Mouse (Mus musculus) ovary, postnatal 10 days (tissue): ENCODE data around the gene Kcnd3.

Source experiments
- DNase-seq: peaks from one replicate; pipeline ENCODE4 v3.0.0; 2022; ENCODE audit warnings: low spot score

The Kcnd3 gene

DNA sequence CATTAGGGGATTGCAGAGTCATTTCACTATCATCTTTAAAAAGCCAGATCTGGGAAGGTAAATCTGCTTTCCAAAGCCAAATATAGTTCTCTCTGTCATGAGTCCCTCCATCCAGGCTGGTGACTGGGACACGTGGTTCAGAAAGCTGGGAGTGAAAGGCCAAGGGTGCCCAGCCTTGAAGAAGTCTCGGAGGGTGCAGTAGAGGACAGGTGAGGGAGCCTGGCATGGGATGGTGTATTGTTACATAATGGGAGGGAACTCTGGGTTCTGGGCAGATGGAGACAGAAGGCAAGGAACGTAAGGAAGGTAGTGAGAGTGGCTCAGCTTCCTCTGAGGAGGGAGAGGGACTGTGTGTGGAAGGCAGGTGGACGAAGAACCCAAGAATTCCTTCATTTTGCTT lies 5.5 kb downstream of the Kcnd3 start:
- no peak for DNase-seq

DNA sequence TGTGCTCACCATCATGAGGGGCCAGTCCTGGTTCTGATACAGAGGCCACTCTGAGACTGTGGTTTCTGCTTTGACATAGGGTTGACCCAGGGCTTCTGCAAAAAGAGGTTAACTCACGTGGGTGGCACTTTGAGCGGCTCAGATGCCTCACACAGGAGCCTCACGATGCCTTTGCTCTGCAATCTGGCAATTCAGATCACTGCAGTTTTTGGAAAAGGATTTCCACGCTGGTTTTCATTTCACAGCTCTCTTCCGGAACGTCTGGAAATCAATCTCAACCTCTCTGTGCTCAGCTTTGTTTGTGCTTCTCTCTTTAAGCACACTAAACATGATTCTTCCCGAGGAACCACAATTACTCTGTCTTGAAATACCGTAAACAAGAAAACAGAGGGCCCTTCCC lies 14.4 kb downstream of the Kcnd3 start:
- DNase-seq, result no peak

DNA sequence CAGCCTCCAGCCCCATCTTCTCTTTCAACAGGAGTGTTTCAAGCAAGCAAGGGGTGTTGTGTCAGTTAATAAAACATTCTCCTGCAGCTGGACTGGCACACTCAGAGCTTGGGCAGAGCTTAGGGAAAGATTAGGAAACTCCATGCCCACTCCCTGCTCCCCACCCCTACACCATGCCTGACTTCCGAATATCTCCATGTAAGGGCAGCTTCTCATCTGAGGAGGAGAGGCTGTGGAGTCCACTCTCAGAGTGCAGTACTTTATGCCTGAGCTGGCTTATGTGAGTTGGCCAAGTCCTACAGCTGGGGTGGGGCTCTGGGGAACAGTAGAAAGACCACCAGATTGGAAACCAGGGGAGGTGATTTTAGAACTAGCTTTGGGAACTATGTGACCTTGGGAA lies 20.4 kb downstream of the Kcnd3 start:
- DNase-seq, result no peak

DNA sequence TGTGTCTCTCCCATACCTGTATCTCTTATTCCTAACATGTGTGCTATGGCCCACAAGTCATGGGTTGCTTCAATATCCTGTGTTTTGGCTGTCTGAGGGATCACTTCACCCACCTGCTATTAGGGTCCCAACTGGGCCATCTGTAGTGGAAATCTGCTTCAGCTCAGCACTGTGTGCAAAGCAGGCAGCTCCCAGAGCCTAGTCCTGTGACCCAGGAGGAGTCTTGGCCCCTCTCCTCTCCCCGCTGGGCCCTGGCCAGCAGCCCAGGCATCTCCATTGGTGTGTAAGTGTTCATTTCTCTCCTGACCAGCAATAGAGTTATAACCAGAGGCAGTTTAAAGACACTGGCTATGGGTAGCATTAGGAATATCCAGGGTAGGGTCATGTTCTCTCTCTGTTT lies 24.3 kb downstream of the Kcnd3 start:
- no peak for DNase-seq

DNA sequence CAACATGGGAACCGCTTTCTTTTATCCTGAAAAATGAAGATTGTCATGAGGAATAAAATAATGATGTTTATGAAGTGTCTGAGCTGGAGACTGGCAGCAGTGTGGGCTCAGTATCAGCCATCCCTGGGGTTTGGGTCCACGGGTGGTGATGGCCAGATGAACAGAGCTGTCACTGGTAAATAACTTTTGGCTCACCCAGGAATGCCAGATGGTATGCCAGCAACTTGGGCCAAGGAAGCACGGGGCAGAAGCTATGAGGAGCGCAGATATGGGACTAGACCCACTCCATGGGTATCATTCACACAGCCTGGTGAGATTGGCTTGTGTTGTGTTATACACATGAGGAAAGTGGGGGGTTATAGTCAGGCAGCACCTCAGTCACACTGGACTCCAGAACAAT lies 26.7 kb downstream of the Kcnd3 start:
- DNase-seq, result no peak

DNA sequence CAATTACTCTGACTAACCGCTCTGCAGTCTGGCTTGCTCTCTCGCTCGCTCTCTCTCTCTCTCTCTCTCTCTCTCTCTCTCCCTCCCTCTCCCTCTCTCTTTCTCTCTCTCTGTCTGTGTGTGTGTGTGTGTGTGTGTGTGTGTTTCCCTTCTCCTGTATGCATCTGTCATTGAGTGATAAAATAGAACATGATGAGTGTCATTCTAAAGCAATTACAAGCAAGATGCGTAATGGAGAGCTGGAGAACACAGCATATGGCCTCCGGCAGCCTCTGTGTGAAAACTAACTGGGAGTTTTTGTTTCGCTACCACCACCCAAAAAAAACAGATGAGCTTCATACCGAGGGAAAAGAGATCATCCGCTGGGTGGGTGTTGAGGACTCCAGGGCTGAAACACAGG lies 29.3 kb downstream of the Kcnd3 start:
- no peak for DNase-seq

DNA sequence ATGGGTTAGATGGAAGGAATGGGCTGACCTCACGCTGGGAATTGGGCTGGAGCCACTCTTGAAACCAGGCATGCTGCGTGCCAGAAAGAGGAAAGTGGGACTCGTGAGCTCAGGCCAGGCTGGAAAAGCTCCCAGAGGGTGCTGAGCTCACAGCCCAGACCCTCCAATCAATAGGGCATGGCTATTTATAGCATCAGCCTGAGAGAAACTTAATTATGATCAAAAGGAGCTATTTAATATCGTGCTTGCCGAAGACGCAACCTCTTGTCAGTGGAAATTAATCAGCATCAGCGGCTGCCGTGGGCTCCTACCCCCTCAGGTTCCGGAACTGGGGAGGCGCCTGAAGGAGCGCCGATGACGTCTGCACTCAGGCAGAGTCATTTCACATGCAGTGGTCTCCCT lies 31.5 kb downstream of the Kcnd3 start:
- no peak for DNase-seq

DNA sequence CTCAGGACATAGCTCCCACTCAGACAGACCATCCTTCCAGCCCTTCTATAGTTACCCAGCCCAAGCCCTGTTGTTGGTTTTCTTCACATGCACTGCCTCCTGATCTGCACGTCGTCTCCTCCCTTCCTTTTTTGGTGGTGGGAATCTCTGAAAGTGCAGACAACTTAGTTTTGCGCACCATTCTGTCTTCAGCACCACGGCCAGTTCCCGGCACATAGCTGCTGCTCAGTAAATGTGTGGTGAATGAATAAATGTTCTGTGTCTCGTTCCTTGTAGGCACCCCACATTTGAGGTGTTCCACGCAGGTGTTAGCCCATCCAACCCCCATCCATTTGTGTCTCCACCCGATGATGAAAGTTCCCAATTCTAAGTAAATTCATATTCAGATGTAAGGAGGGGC lies 35.0 kb downstream of the Kcnd3 start:
- no peak for DNase-seq

DNA sequence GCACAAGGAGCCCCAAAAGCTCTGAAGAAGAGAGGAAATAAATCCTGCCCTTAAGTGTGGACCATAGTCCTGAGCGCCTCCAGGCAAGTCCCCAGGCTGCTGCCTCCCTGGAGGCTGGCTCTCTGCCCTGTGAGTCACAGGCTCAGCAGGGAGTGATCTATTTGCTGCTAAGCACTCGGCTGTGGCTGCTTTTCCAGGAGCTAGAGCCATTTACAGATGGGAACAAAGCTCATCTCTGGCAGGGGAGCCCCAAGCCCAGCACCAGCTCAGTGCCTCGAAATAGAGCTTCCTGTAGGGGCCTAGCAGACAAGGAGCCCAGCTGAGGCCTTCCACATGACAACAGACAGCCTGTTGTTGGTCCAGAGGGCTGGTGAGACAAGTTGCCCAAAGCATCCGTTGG lies 37.5 kb downstream of the Kcnd3 start:
- DNase-seq, result no peak

DNA sequence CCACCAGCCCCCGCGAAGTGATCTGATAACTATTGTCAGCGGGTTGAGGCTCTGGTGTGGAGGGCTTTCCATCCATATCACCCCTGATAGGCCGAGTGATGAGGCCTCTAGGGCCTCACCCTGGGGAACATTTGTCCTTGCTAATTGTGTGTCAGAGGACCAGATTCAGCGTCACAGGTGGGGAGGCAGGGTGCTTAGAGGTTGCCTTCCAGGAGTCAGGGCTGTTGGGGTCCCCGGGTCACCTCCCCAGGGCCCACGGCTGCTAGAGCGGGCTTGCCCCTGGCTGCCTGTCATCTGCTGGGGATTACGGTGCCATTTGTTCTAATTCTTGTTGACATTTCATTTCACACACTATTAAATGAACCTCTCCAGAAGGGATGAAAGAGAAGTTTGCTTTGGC lies 42.8 kb downstream of the Kcnd3 start:
- DNase-seq, result no peak

DNA sequence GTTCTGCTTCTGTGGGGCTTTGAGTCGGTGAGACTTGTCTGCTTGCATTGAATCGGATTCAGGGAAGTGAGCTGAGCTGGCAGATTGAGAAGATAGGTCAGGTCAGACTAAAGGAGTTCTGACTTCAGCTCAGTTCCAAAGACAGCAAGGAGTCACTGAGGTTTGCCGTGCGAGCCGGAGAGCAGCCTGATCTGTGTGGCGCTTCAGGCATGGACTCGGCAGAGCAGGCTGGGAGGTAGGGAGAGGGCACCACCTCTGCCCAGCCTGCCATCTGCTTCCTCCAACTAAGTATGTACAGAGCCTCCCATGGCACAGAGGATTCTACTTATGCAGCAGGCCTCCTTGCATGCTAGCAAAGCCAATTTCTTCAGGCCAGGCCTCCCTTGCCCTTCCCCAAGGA lies 44.1 kb downstream of the Kcnd3 start:
- no peak for DNase-seq

DNA sequence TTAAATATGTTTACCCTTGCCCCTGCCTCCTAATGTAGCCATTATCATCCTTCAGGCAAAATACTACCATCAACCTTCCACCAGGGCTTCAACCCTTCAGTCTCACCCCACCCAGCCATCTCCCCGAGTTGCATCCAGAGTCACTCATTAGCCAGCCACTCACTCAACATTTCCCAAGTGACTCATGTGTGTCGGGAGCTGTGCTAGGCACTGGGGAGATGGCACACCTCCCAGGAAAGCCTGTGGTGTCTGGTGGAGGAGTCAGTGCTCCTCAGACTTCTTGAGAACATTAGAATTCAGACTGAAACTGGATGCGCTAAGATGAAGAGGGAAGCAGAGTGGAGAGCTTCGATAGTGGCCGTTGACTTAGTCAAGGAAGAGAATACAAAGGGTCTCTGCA lies 44.8 kb downstream of the Kcnd3 start:
- no peak for DNase-seq

DNA sequence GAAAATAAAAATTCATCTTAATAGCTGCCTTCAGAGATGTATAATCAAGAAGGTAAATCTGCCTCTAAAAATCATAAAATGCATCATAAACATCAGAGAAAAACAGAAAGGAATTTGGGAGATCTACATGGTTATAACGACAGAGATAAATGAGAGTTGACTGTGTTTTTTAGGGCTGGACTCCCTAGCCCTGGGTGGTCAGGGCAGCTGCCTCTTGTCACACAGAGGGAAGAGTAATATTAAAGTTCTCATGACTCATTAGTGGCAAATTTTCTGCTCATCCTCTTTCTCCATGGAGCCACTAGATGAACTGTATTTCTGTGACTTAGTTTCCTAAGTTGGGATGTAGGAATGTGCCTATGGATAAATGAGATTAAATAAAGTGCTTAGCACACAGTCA lies 48.9 kb downstream of the Kcnd3 start:
- no peak for DNase-seq

DNA sequence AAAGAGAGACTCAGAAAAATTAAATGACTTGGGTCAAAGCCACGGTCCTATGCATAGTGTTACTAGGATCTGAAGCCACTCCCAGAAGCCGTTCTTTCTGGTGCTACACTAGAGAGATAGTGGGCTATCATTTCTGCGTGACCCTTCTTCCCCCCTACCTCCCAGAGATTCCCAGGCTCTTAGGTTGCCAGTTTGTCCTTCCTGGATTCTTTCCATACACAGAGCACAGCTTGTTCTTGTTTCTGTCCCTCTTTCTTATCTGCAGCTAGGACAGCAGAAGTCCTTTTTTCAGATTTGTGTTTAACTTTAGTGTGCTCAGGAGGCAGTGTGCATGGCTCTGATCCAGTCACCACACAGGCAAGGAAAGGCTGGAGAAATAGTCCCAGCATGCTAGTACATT lies 52.1 kb downstream of the Kcnd3 start:
- DNase-seq, result no peak

DNA sequence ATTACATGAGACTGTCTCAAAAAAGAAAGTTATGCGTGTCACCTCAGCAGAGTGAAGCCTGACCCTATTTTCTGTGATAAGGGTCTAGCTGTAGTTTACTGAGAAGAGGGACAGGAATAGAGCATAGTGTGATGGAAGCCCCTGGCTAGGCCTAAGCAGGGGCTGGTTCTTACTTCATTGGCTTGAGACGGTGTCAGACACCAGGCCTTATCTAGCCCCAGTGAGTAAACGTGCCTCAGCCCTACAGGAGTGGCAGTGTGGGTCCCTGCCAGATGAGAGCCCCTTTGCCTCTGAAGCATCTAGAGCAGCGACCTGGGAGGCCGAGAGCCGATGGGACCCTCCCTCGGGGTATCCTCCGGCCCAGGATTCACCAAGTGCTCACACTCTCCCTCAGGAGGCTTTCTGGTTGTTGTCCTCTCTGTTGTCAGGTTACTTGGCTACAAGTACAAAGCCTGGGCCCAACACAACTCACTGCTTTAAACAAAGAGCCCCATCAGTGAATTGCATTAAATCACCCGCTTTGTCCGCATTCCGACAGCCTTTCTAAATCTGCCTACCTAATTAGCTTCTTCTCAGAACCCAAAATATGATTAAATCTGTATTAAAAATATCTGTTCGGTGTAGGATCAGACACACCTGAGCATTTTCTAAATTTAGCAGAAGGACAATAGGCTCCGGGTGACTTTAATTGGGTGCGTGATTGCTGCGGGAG lies 53.2 kb downstream of the Kcnd3 start:
- DNase-seq, result no peak

DNA sequence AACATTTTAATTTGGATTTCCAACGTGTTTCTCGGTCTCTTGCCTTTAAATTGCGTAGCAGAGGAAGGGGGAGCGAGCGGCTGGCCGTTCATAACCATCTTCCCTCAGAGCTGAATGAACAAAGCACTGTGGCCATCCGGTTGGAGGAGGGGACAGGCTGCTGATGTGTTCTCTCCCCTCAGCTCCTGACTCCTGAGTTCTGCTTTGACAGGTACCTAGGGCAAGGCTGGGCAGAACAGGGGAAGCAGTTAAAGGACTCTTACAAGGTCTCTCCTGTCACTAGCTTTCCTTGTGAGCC lies 53.7 kb downstream of the Kcnd3 start:
- DNase-seq, result no peak

DNA sequence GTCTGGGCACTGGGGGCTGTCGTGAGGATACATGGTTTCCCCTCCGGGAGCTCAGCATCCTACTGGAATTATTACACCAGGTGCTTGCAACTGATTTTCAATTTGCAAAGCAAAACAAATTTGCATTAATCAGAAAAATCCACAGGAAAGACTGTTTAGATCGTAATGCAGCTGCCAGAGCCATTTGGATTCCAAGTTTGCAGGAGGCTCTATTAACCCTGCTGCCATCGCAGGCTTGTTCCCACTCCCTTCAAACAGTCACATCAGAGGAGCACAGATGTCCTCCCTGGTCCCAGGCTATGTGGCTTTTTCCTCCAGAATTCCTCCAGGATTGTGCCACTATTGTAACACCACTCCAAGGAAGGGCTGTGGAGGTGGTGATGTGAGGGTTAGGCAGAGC lies 54.5 kb downstream of the Kcnd3 start:
- DNase-seq, result no peak

DNA sequence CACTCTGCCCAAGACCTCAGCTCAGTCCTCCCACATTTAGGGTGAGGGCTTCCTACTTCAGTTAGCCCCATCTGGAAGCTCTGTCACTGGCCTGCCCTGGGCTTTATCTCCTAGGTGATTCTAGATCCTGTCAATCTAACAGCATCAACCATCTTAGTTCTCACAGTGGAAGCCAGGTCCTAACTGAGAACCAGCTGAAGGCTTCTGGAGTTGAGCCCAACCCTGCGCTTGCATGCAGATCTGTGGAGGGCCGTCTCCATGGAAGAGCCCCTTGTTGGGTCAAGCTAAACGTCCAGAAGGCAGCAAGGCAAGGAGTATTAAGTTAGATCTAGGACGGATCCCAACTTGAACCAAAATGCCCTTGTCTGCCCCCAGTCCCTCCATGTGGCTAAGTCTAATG lies 57.2 kb downstream of the Kcnd3 start:
- no peak for DNase-seq

DNA sequence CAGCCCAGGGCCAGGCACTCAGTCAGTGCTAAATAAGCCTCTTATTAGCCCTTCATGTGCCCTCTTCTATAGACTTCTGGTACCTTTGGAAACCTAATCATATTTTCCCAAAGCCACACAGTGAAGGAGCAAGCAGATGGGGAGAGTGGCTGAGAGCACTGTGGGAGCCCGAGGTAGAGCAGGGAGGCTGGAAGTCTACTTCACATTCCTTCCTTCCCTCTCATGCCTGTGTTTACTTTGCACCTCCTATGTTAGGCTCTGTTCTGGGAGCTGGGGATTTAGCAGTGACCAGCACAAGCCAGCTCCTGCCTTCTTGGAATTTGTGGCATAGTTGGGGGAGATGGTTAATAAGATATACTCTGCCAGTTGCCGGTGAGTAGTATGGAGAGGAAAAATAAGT lies 59.7 kb downstream of the Kcnd3 start:
- no peak for DNase-seq

DNA sequence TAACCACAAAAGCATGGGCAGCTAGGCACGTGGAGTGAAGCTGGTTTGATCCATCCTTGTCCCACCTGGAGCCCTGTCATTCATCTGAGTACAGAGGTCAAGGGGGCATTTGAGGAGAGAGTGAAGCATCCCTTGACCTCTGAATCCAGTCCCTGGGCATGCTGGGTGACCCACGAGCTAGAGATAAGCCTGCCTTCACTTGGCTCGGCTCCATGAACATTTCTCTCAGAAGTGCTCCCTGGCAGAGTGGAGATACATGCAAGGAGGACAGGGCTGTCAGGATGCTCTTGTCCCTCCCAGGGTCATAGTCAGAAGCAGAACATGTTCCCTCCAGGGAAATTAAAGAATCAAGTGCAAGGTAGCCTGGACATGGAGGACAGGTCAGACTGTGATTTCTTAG lies 62.1 kb downstream of the Kcnd3 start:
- DNase-seq, result no peak

DNA sequence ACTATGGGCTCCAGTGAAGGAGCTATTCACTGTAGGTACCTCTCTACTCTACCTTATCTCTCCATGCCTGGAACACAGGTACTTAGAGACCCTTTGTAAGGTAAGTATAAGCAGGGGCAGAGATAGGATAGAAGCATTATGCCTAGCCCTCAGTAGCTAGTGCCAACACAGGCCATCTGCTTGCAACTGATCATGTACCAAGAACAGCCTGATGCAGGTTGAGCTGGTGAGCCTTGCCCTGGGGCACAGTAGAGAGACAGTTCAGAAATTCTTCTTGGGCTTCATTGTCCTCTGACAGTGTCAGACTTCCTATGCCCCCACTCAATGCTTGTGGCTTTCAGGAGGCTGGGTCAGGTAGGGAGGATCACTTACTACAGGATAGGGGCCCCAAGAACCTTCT lies 62.9 kb downstream of the Kcnd3 start:
- DNase-seq, result no peak

DNA sequence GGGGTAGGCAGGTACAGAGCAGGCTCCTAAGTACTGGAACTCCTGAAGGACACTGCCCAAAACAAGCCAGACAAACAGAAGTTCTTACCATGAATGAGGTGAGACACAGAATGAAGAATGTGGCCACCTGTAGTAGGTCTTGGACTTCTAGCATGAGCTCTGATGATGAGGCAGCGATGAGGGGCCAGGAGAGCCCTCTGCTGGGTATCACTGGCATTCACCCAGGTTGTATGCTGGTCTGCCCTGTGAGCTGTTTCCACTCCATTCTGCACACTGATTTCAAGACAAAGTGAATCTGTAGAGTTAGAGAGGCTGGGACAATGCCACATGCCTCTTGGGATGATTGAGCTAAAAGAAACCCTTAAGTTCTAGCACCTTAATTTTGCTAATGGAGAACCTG lies 63.5 kb downstream of the Kcnd3 start:
- DNase-seq, result no peak

DNA sequence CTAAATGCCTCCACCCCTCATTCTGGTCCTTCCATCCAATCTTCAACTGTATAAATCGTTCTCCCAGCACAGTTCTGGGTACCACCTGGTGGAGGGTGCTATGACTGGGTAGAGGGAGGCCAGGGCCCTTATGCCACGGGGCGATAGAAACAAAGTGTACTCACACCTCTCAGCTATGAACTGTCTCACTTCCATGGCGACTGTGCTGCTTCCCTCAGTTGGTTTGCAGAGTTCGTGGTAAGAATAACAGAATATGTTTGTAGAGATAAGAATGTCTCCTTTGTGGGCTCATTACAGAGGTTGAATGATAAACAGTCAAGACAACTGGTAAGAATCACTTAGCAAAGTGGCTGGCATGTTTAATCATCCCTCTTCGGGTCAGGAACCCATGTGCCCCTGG lies 68.3 kb downstream of the Kcnd3 start:
- no peak for DNase-seq

DNA sequence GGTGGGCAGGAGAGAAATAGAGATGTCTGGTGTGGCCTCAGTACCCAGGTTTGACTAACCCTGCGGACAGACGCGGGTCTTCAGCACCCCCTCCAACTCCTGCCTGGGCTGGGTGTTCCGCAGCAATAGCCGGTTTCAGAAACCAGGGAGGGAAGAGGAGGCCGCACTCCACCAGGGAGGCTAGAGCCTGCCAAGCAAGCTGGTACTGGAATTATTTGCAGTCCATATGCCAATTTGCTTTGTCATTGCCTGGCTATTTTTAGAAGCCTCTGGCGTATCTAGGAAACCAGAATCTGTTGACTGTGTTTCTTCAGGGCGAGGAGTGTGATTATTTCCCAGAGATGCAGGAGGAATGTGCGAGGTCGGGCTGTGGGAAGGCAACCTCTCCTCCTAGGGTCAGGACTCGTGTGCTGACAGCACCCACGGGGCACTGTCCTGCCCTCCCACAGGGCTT lies 69.1 kb downstream of the Kcnd3 start:
- DNase-seq, result no peak

DNA sequence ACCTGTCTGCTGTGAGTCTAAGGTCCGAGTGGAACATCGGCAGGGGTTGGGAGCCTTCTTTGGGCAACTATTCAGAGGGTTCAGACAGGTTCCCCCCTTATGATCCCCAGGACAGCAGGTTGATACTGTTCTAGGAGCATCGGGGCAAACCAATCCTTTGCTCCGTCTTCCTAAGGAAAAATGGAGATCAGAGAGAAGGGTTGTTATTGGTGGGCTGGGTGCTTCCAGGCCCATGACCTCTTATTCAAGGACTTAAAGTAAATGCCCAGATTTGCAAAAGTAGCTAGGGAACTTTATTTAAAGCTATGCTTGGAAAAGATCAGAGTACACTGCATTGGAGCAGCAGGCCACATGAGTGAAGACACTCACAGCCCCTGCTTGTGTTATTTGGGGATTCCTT lies 69.5 kb downstream of the Kcnd3 start:
- DNase-seq, result no peak
